Mouse (Mus musculus) neural tube, embryonic 14.5 days (tissue): ENCODE results near the gene Mrpl24. TPM values are rescaled to one million over a fixed set of nuclear protein-coding genes. Genes with fewer than 3 reads are reported as not detected.
A peak's percentile ranks its signal among the peaks of the same experiment; 100 is the strongest.

Experiments
- ATAC-seq: fragments of 200-750 bp; cut with Nextera tagmentation; 2 replicates; pipeline ENCODE4 v1.8.0; 2017; ENCODE audit warnings: low read depth, mild to moderate bottlenecking, moderate TSS enrichment, moderate library complexity
- H3K27ac ChIP-seq: fragments of 300-500 bp; sonication (generic); 2 replicates; pipeline ENCODE4 v1.5.1; 2014; ENCODE audit warnings: low read depth, mild to moderate bottlenecking, control low read depth, low read length, moderate library complexity, mixed read lengths
- H3K27me3 ChIP-seq: fragments of 300-500 bp; sonication (generic); 2 replicates; pipeline ENCODE4 v1.6.1; 2014; ENCODE audit warnings: low read length; ENCODE audit not compliant: control insufficient read depth, insufficient read depth
- H3K36me3 ChIP-seq: fragments of 300-500 bp; sonication (generic); 2 replicates; pipeline ENCODE4 v1.6.1; 2014; ENCODE audit warnings: low read length, mixed read lengths; ENCODE audit not compliant: control insufficient read depth, insufficient read depth
- H3K4me1 ChIP-seq: fragments of 300-500 bp; sonication (generic); 2 replicates; pipeline ENCODE4 v1.6.1; 2014; ENCODE audit warnings: low read length; ENCODE audit not compliant: control insufficient read depth, insufficient read depth
- H3K4me2 ChIP-seq: fragments of 300-500 bp; sonication (generic); 2 replicates; pipeline ENCODE4 v1.6.1; 2014; ENCODE audit warnings: mild to moderate bottlenecking, low read depth, low read length, control low read depth
- H3K4me3 ChIP-seq: fragments of 300-500 bp; sonication (generic); 2 replicates; pipeline ENCODE4 v1.5.1; 2014; ENCODE audit warnings: low read depth, low read length, control low read depth, mixed read lengths
- H3K9ac ChIP-seq: fragments of 300-500 bp; sonication (generic); replicated peaks from 2 replicates; pipeline ENCODE4 v1.6.1; 2014; ENCODE audit warnings: low read depth, mild to moderate bottlenecking, control low read depth, low read length, mixed read lengths
- H3K9me3 ChIP-seq: fragments of 300-500 bp; sonication (generic); 2 replicates; pipeline ENCODE4 v1.6.1; 2016; ENCODE audit warnings: low read length; ENCODE audit not compliant: control insufficient read depth
- WGBS: fragments of 180-500 bp; shearing (Covaris S2); extraction: QIAGEN DNeasy Blood & Tissue Kit; methylation state at CpG from one replicate; pipeline ENCODE4 v1.1.7; 2014; 5-methylcytosine and 5-hydroxymethylcytosine counted together
- polyA plus RNA-seq: library from polyadenylated mRNA; unstranded; fragments of >200 nt; fragmentation: Nextera tagmentation; extraction: Ambion mirVana; gene quantifications from 2 replicates; pipeline ENCODE4 v1.2.1, GENCODE M21; 2014

Gene Mrpl24
- polyA plus RNA-seq, 1 experiment from 2014 or later = 53.5 TPM

DNA sequence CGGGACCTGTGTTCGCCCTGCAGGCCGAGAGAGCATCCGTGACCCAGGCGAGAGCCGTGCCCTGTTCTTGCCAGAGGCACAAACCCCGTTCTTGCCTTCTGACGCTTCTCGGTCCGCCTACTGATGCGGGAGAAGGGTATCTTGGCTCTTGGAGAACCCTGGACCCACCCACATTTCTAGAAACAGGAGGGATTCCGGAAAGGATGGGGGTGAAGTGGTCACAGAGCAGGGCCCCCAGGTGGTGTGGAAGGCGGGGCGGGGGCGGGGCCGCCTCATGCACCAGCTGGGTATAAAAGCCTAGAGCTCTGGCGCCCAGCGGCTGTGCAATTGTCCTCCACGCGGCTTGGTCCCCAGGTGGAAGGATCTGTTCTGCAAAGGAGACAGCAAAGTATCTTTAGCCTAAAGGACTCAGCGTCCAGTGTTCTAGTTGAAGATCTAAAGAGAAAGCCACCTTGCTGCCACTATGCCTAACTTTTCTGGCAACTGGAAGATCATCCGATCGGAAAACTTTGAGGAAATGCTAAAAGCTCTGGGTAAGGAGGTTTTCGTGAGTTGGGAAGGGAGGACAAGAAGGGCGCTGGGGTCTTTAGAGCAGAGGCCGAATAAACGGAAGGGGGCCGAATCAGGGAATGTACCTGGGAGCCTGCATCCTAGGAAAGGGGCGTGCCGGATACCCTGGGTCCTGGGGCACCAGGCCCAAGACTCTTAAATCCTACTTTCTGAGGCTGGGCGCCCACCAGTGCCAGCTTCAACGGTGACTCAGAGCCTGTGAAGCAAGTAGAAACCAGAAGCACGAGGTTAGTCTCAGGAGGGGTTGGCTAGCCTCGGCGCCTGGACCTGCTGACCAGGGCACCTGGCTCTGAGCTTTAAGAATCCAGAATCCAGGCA lies 29.3 kb downstream of the Mrpl24 start, which contains the start of gene Crabp2:
Crabp2 (plus strand) TSS at position 289 of the 888 bp plus-strand sequence.
- peak within 1 kb of the TSS; percentile 25; the same call in 1 of the 2 replicates for H3K9ac ChIP-seq
- no peaks in the 10 kb centered on the region for H3K27me3 ChIP-seq
- H3K9me3 ChIP-seq = no peaks in the 10 kb centered on the region
- H3K4me2 ChIP-seq = peak within 1 kb of the TSS; percentile 56
- H3K36me3 ChIP-seq = no peaks in the 10 kb centered on the region
- H3K4me1 ChIP-seq = peaks cover 49% of the 10 kb centered on the region
- ATAC-seq = no peak
- H3K4me3 ChIP-seq = peak within 1 kb of the TSS; percentile 11
- H3K27ac ChIP-seq = peak within 1 kb of the TSS; percentile 22
- WGBS = 1% methylated on average over 35 of the region's 35 CpGs

DNA sequence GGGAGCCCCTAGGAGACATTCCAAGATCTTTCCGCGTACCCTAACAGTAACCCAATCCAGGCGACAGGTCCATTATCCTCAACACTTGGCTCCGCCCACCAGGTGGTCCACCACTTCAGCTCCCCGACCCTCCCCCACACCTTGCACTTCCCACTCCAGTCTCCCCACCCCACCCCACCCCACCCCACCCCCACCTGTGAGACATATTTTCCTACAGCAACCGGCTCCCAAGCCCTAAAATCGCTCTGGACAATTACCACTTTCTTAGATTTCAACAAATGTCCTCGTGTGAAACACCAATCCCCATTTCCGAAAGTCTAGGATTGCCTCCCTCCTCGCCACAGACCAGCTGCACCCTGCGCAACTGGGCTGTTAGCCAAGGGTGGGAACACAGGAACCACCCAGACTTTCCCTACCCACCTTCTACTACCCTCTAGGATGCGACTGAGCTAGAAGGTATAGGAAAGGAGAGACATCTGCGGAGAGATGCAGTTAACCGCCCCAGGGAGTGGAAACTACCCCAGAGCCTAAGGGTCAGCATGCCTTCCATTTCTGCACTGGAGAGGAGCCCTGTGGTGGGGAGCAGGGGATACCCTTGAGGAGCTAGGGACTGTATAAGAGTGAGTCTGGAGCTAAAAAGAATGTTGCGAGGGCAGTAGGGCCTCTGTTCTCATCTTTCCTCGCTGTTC lies 30.1 kb downstream of the Mrpl24 start:
- 8% methylated on average over 16 of the region's 16 CpGs for WGBS

DNA sequence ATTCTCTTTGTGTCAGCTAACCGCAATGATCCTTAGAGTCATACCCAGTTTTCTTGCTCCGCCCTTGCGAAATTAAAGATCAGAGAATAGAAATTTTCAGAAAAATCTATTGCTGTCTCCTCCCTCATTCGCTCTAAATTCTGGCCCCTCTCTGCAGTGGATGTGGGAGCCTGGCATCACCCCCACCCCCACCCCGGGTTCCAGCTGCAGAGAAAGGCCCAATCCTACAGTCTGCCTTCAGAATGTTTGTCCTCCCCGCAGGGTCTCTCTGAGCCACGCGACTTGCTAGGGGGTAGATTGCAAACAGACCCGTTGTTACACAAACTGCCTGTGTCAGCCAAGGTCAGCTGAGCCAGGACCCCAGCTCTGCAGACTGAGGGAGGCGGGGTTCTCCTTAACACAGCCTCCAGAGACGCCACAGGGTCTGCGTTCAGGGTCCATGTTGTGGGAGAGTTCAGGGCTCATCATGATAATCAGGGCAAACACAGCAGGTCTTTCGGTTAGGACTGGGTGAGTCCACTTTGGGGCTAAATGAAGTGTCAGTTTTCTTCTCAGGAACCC lies 30.7 kb downstream of the Mrpl24 start:
- no peak for ATAC-seq
- Histone ChIP-seq H3K36me3 (no peaks in the 10 kb centered on the region), H3K4me2 (peak overlapping the region; percentile 56; the same call in 1 of the 2 replicates), H3K9me3 (no peaks in the 10 kb centered on the region), H3K4me3 (peak overlapping the region; percentile 4; the same call in 1 of the 2 replicates), H3K4me1 (peaks cover 49% of the 10 kb centered on the region), H3K9ac (no peak overlapping the region), H3K27ac (no peak overlapping the region), H3K27me3 (no peaks in the 10 kb centered on the region)
- WGBS = 5% methylated on average over 13 of the region's 13 CpGs

More for the DNA sequence above, 30.1 kb downstream of the Mrpl24 start:
- no peak for ATAC-seq
- H3K9ac ChIP-seq = 0 out of 2 replicates have a peak overlapping the region, but pooled peaks have one; percentile 21
- no peaks in the 10 kb centered on the region for H3K27me3 ChIP-seq
- H3K4me2 ChIP-seq = peak overlapping the region; percentile 56; the same call in 1 of the 2 replicates
- peaks cover 49% of the 10 kb centered on the region for H3K4me1 ChIP-seq
- H3K36me3 ChIP-seq = no peaks in the 10 kb centered on the region
- H3K9me3 ChIP-seq = no peaks in the 10 kb centered on the region
- H3K27ac ChIP-seq = peak overlapping the region; percentile 22; the same call in 1 of the 2 replicates
- H3K4me3 ChIP-seq = peak overlapping the region; percentile 11; the same call in 1 of the 2 replicates

DNA sequence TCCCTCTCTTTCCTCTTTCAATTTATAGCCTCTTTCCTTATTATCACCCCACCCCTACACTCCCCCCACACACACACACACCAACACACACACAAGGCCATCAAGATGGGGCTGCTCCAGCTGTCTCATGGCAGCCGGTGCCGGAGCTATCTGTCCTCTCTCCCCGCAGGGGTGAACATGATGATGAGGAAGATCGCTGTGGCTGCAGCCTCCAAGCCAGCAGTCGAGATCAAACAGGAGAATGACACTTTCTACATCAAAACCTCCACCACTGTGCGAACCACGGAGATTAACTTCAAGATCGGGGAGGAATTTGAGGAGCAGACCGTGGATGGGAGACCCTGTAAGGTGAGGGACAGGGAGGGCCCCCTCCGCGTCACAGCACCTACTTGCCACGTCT lies 32.6 kb downstream of the Mrpl24 start:
- Histone ChIP-seq H3K9ac (0 out of 2 replicates have a peak overlapping the region, but pooled peaks have one; percentile 12), H3K4me1 (peaks cover 35% of the 10 kb centered on the region), H3K9me3 (no peaks in the 10 kb centered on the region), H3K36me3 (no peaks in the 10 kb centered on the region), H3K27ac (no peak overlapping the region; the same call in 1 of the 2 replicates), H3K27me3 (no peaks in the 10 kb centered on the region), H3K4me3 (0 out of 2 replicates have a peak overlapping the region, but pooled peaks have one; percentile 5), H3K4me2 (peak overlapping the region; percentile 41)
- no peak for ATAC-seq
- WGBS = 19% methylated on average over 12 of the region's 12 CpGs

DNA sequence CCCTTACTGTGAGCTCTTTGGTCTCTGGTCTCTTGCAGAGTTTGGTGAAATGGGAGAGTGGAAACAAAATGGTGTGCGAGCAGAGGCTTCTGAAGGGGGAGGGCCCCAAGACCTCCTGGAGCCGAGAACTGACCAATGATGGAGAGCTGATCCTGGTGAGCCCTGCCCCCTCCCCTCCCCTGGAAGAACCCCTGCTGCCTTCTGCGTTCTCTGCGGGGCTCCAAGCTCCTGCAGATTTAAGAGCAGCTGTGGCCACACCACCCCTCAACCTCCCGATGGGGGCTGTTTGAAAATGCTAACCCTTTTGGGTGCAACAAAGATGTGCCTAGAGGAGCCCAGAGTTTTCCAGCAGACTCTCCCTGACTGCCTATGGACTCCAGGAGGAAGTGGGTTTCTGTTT lies 33.1 kb downstream of the Mrpl24 start:
- H3K27ac ChIP-seq = 0 out of 2 replicates have a peak overlapping the region, but pooled peaks have one; percentile 10
- WGBS = 0% methylated on average over 5 of the region's 5 CpGs
- no peaks in the 10 kb centered on the region for H3K9me3 ChIP-seq
- peak overlapping the region; percentile 5; the same call in 1 of the 2 replicates for H3K4me3 ChIP-seq
- no peaks in the 10 kb centered on the region for H3K27me3 ChIP-seq
- H3K36me3 ChIP-seq = no peaks in the 10 kb centered on the region
- H3K4me1 ChIP-seq = peaks cover 30% of the 10 kb centered on the region
- ATAC-seq = 0 out of 2 replicates have a peak, but pooled peaks have one; percentile 39
- H3K4me2 ChIP-seq = peak overlapping the region; percentile 41
- H3K9ac ChIP-seq = 0 out of 2 replicates have a peak overlapping the region, but pooled peaks have one; percentile 25

DNA sequence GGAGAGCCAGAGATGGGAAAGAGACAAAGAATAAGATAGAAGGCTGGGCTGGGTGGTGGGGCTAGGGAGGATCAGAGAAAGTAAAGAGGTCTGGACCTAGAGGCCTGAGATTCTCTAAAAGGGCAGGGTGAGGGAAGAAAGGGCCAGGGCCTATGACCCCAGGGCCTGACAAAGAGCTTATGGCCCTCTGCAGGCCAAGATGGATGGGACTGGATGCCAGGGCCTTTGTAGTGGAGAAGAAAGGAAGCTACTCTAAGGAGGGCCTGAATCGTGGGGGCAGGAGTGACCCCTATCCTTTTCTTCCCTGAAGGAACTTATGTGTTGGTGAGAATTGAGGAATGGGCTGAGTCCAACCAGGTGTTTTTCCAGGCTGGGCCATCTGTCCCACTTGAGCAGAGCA lies 38.8 kb downstream of the Mrpl24 start:
- H3K4me1 ChIP-seq = peaks cover under 1% of the 10 kb centered on the region; the same call in 1 of the 2 replicates

DNA sequence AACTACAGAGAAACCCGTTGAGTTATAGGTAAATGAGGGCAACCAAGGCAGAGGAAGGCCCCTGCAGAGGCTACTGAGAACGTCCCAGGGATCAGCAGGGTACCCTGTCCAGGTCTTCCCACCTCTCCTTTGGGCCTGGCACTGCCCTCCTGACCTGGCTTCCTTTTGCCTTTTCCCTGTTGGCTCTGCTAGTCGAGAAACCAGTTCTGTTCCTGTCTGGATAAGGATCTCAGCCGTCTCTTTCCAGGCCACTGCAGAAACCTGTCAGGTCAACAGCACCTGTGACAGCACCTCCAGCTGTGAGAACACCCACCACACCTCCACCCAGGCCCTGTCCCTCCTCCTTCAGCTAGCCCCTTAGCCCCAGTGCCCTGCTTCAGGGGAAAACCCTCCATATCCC lies 39.2 kb downstream of the Mrpl24 start:
- WGBS = 12% methylated on average over 4 of the region's 4 CpGs
- H3K36me3 ChIP-seq = no peaks in the 10 kb centered on the region

More for the DNA sequence above, 38.8 kb downstream of the Mrpl24 start:
- WGBS = 0% methylated on average over 1 of the region's 1 CpGs
- no peaks in the 10 kb centered on the region for H3K36me3 ChIP-seq
- no peak overlapping the region for H3K4me3 ChIP-seq
- H3K27me3 ChIP-seq = no peaks in the 10 kb centered on the region
- no peak overlapping the region for H3K4me2 ChIP-seq
- no peaks in the 10 kb centered on the region for H3K9me3 ChIP-seq
- no peak for ATAC-seq
- no peak overlapping the region for H3K27ac ChIP-seq
- no peak overlapping the region for H3K9ac ChIP-seq

DNA sequence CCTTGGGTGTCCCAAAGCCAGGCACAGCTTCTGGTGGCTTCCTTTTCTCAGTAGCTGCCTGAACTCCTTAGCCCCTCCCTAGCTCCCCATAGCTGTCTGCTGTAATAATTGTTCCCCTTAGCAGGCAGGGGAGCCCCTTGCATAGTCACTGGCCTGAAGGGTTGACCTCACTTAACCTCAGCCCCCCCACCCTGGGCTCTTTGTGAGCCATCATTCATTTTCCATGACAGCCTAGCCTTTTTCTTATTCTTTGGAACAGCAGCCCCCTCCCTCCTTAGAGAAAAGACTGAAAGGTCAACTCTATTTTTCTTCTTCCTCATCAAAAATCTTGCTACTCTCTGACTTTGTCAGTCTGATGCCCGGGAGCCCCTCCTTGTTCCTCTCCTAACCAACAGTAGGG lies 39.7 kb downstream of the Mrpl24 start:
- Histone ChIP-seq H3K36me3 (no peaks in the 10 kb centered on the region), H3K27me3 (no peaks in the 10 kb centered on the region), H3K4me2 (no peak overlapping the region), H3K4me1 (no peaks in the 10 kb centered on the region), H3K4me3 (no peak overlapping the region), H3K9me3 (no peaks in the 10 kb centered on the region), H3K9ac (no peak overlapping the region), H3K27ac (no peak overlapping the region)
- 17% methylated on average over 1 of the region's 1 CpGs for WGBS
- ATAC-seq = no peak

More for the DNA sequence above, 39.2 kb downstream of the Mrpl24 start:
- Histone ChIP-seq H3K4me3 (no peak overlapping the region), H3K9me3 (no peaks in the 10 kb centered on the region), H3K27ac (no peak overlapping the region), H3K27me3 (no peaks in the 10 kb centered on the region), H3K9ac (no peak overlapping the region), H3K4me2 (no peak overlapping the region), H3K4me1 (no peaks in the 10 kb centered on the region)
- no peak for ATAC-seq
